Mouse (Mus musculus) forebrain, embryonic 11.5 days (tissue): ENCODE results near the gene Ghrh. TPM values are rescaled to one million over a fixed set of nuclear protein-coding genes. Genes with fewer than 3 reads are reported as not detected.
"Not testable (repeated sequence)": the region's sequence is repeated elsewhere in the genome, so short reads cannot be mapped to it uniquely, and the experiment has no call there.

Source experiments
- ATAC-seq: fragments of 200-750 bp; cut with Nextera tagmentation; replicated peaks from 2 replicates; pipeline ENCODE4 v1.8.0; 2017; ENCODE audit warnings: moderate TSS enrichment; ENCODE audit not compliant: low FRiP score
- DNase-seq: peaks from one replicate; pipeline ENCODE4 v3.0.0-alpha.2; 2017; ENCODE audit warnings: low spot score
- H3K27ac ChIP-seq: fragments of 300-500 bp; sonication (generic); 2 replicates; pipeline ENCODE4 v1.5.1; 2014; ENCODE audit warnings: low read depth, low read length
- H3K27me3 ChIP-seq: fragments of 300-500 bp; sonication (generic); 2 replicates; pipeline ENCODE4 v1.6.1; 2014; ENCODE audit warnings: mild to moderate bottlenecking, low read length, mixed read lengths; ENCODE audit not compliant: control insufficient read depth, insufficient read depth
- H3K36me3 ChIP-seq: fragments of 300-500 bp; sonication (generic); 2 replicates; pipeline ENCODE4 v1.6.1; 2014; ENCODE audit warnings: mild to moderate bottlenecking, low read length, moderate library complexity, mixed read lengths; ENCODE audit not compliant: control insufficient read depth, insufficient read depth
- H3K4me1 ChIP-seq: fragments of 300-500 bp; sonication (generic); replicated peaks from 2 replicates; pipeline ENCODE4 v1.6.1; 2014; ENCODE audit warnings: low read length, mixed read lengths; ENCODE audit not compliant: control insufficient read depth, insufficient read depth
- H3K4me2 ChIP-seq: fragments of 300-500 bp; sonication (generic); 2 replicates; pipeline ENCODE4 v1.6.1; 2014; ENCODE audit warnings: low read depth, mild to moderate bottlenecking, low read length, moderate library complexity, mixed read lengths; ENCODE audit not compliant: severe bottlenecking
- H3K4me3 ChIP-seq: fragments of 300-500 bp; sonication (generic); 2 replicates; pipeline ENCODE4 v1.5.1; 2014; ENCODE audit warnings: low read depth, low read length
- H3K9ac ChIP-seq: fragments of 300-500 bp; sonication (generic); 2 replicates; pipeline ENCODE4 v1.6.1; 2014; ENCODE audit warnings: low read length
- H3K9me3 ChIP-seq: fragments of 300-500 bp; sonication (generic); 2 replicates; pipeline ENCODE4 v1.6.1; 2016; ENCODE audit warnings: low read length, mixed read lengths; ENCODE audit not compliant: control insufficient read depth
- WGBS: fragments of 180-500 bp; shearing (Covaris S2); extraction: QIAGEN DNeasy Blood & Tissue Kit; methylation state at CpG from one replicate; pipeline ENCODE4 v1.1.7; 2014; 5-methylcytosine and 5-hydroxymethylcytosine counted together
- polyA plus RNA-seq: library from polyadenylated mRNA; unstranded; fragments of >200 nt; fragmentation: Nextera tagmentation; extraction: Ambion mirVana; gene quantifications from 2 replicates; pipeline ENCODE4 v1.2.1, GENCODE M21; 2014

Ghrh gene
- polyA plus RNA-seq, result 0.83 and 1.5 TPM in 2 replicates

DNA sequence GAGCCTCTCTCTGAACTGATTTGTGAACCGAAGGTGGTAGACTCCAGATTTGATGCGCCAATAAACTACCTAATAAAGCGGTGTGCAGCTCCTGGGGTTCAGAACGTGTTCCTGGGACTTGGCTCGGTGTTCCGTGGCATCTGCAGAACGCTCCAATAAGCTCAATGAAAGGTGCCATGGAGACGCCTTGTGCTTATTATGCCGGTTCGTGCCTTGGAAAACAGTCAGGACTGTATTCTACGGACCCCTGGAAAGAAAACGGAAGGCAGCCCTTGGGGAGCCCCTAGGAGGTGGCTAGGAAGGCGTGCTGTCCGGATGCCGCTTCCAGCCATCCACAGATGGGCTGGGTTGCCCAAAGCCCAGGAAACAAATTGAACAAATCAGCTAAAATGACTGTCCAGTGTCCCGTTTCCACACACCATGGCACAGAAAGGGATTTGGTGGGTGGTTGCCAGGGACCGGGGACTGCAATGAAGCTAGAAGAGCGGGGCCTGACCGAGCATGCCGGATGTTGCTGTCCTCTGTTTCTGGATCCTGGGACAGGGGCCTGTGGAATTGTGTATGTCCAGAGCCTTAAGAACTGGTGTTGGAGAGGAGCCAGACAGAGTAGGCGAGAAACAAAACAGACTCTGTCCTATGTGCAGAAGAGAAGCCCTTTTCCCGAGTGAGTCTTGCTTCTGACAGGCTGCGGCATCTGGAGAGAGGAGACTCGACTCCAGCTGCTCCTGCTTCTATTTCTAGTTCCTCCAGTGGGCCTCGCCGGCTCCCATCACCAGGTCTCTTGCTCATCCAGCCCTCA lies at the start of gene Ghrh:
Ghrh (minus strand) TSS at position 146 of the 799 bp plus-strand sequence.
- 70% methylated on average over 26 of the region's 26 CpGs for WGBS
- no peaks in the 10 kb centered on the region for H3K27me3 ChIP-seq
- H3K27ac ChIP-seq, result peak within 1 kb of the TSS; percentile 68
- H3K4me2 ChIP-seq, result no peak within 1 kb of the TSS
- no peak within 1 kb of the TSS for H3K4me3 ChIP-seq
- no peak for ATAC-seq
- H3K9ac ChIP-seq, result peak within 1 kb of the TSS; percentile 37
- peaks cover 8% of the 10 kb centered on the region; the same call in 1 of the 2 replicates for H3K4me1 ChIP-seq
- no peaks in the 10 kb centered on the region for H3K36me3 ChIP-seq
- H3K9me3 ChIP-seq, result no peaks in the 10 kb centered on the region
- peak; percentile 54 for DNase-seq

DNA sequence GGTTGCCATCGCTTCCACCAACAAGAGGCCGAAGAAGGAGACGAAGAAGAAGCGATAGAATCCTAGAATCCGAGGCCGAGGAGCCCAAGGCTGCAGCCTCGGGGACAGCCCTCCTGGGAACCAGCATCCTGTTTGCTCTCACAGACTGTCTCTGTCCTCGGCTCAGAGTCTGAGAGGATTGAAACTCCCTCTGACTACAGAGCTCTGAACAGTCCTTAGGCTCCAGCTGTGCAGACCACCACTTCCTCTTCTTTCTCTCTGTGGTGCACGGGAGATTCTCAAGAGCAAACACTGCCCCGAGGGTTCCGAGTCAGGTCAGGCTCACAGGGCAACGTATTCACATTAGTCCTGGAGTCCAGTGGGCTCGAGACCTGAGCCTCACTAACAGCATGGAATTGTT lies 48.7 kb upstream of the Ghrh start:
- Histone ChIP-seq H3K4me1 (no peaks in the 10 kb centered on the region; the same call in 1 of the 2 replicates), H3K27me3 (no peaks in the 10 kb centered on the region), H3K27ac (no peak overlapping the region), H3K36me3 (peaks cover 2% of the 10 kb centered on the region; the same call in 1 of the 2 replicates), H3K4me2 (no peak overlapping the region), H3K9ac (no peak overlapping the region), H3K4me3 (no peak overlapping the region), H3K9me3 (no peaks in the 10 kb centered on the region; the same call in 1 of the 2 replicates)
- DNase-seq (peak; percentile 51), ATAC-seq (no peak)
- 60% methylated on average over 13 of the region's 13 CpGs for WGBS

DNA sequence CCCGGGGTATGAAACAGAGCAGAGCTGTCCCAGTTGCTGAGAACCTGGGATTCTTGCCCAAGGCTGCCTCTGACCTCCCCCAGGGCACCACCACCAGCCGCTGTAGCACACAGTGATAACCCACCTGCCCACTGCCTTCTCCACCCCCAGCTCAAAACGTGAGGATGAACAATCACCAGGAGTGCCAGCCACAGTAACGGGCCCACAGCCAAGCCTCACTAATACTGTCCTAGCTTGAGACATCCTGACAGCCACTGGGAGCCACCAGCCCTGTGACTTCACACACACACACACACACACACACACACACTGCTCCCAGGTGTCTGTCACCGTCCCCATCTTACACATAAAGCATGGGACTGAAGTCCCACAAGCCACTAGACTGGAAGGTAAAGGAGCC lies 48.1 kb upstream of the Ghrh start:
- H3K4me1 ChIP-seq, result no peaks in the 10 kb centered on the region; the same call in 1 of the 2 replicates
- no peak overlapping the region for H3K27ac ChIP-seq
- H3K9ac ChIP-seq, result no peak overlapping the region
- DNase-seq (peak; percentile 42), ATAC-seq (no peak)
- H3K9me3 ChIP-seq, result no peaks in the 10 kb centered on the region; the same call in 1 of the 2 replicates
- H3K27me3 ChIP-seq, result no peaks in the 10 kb centered on the region
- peaks cover 2% of the 10 kb centered on the region; the same call in 1 of the 2 replicates for H3K36me3 ChIP-seq
- no peak overlapping the region for H3K4me2 ChIP-seq
- WGBS, result 73% methylated on average over 5 of the region's 5 CpGs
- no peak overlapping the region for H3K4me3 ChIP-seq

DNA sequence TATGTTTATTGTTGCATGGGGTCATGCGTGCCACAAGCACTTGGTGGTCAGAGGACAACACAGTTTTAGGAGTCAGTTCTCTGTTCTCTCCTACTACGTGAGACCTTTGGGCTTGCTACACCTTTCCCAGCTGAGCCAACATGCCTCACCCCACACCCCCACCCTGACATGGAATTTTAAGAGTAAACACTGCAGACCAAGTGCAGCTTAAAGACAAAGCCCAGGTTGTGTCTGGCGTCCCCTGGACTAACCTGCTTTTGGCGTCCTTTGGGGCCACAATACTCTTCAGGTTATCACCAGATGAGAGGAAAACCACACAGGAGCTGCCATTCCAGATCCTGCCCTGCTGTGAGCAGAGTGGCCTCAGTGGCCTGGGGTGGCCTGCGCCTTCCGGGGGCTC lies 47.6 kb upstream of the Ghrh start:
- H3K36me3 ChIP-seq, result peaks cover 2% of the 10 kb centered on the region; the same call in 1 of the 2 replicates
- H3K27ac ChIP-seq, result no peak overlapping the region
- H3K9ac ChIP-seq, result no peak overlapping the region
- no peaks in the 10 kb centered on the region; the same call in 1 of the 2 replicates for H3K9me3 ChIP-seq
- no peaks in the 10 kb centered on the region; the same call in 1 of the 2 replicates for H3K4me1 ChIP-seq
- DNase-seq, result peak; percentile 44
- 80% methylated on average over 6 of the region's 6 CpGs for WGBS
- H3K4me2 ChIP-seq, result no peak overlapping the region
- no peak for ATAC-seq
- no peak overlapping the region for H3K4me3 ChIP-seq
- H3K27me3 ChIP-seq, result no peaks in the 10 kb centered on the region

DNA sequence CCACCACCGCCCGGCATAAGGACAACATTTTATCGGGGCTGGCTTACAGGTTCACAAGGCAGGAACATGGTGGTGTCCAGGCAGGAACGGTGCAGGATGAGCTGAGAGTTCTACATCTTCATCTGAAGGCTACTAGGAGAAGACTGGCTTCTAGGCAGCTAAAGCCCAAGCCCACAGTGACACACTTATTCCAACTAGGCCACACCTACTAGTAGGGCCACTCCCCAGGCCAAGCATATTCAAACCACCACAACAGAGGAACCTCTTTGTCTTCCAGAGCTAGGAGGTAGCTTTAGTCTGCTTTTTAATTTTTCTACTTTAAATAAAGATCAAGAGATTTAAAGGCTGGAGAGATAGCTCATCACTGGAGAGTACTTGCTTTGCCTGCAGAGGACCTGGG lies 46.2 kb upstream of the Ghrh start:
- 98% methylated on average over 4 of the region's 4 CpGs for WGBS
- no peaks in the 10 kb centered on the region; the same call in 1 of the 2 replicates for H3K4me1 ChIP-seq
- DNase-seq, result no peak
- peaks cover 2% of the 10 kb centered on the region; the same call in 1 of the 2 replicates for H3K36me3 ChIP-seq
- H3K4me2 ChIP-seq, result no peak overlapping the region
- no peaks in the 10 kb centered on the region; the same call in 1 of the 2 replicates for H3K9me3 ChIP-seq
- no peak overlapping the region for H3K9ac ChIP-seq
- no peaks in the 10 kb centered on the region for H3K27me3 ChIP-seq
- ATAC-seq, result no peak
- H3K4me3 ChIP-seq, result no peak overlapping the region
- H3K27ac ChIP-seq, result no peak overlapping the region

DNA sequence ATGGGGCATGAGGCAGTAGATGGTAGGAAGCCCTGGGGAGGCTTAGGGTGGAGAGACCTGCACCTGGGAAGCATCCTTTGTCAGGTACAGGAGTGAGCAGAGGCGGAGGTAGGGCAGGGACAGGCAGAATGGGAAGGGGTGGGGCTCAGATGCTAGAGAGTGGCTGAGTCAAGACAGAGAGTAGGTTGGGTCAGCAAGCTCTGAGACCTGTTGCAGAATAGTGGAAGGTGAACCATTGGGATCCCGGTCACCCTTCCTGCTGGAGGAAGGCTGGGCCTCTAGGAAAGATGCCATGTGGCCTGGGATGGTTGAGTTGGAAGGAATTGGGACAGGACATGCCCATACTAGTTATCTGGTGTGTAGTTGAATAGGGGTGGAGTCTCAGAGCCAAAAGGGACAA lies 45.0 kb upstream of the Ghrh start:
- DNase-seq (no peak), ATAC-seq (no peak)
- Histone ChIP-seq H3K27ac (no peak overlapping the region), H3K9ac (no peak overlapping the region), H3K4me3 (no peak overlapping the region), H3K9me3 (no peaks in the 10 kb centered on the region), H3K36me3 (no peaks in the 10 kb centered on the region), H3K4me2 (no peak overlapping the region), H3K4me1 (no peaks in the 10 kb centered on the region; the same call in 1 of the 2 replicates), H3K27me3 (no peaks in the 10 kb centered on the region)
- 90% methylated on average over 2 of the region's 2 CpGs for WGBS

DNA sequence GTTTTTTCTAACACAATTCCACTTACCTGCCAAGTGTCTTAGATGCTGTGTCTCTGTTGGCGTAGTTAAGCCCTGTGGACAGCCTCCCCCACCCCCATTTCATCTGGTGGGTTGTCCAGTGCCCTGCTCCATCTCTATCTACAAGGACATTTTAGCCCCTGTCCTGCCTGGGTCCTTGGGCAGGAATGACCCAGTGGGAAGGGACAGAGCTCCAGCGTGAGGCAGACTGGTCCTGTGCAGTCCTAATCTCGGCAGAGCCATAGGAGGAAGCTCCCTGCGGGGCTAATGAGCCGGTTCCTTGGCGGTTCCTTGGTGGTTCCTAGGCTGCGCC lies 42.2 kb upstream of the Ghrh start:
- Histone ChIP-seq H3K27ac (no peak overlapping the region), H3K4me2 (no peak overlapping the region), H3K9me3 (no peaks in the 10 kb centered on the region), H3K4me3 (no peak overlapping the region), H3K9ac (no peak overlapping the region), H3K36me3 (no peaks in the 10 kb centered on the region), H3K27me3 (no peaks in the 10 kb centered on the region), H3K4me1 (no peaks in the 10 kb centered on the region)
- ATAC-seq (no peak), DNase-seq (no peak)
- 87% methylated on average over 7 of the region's 7 CpGs for WGBS

DNA sequence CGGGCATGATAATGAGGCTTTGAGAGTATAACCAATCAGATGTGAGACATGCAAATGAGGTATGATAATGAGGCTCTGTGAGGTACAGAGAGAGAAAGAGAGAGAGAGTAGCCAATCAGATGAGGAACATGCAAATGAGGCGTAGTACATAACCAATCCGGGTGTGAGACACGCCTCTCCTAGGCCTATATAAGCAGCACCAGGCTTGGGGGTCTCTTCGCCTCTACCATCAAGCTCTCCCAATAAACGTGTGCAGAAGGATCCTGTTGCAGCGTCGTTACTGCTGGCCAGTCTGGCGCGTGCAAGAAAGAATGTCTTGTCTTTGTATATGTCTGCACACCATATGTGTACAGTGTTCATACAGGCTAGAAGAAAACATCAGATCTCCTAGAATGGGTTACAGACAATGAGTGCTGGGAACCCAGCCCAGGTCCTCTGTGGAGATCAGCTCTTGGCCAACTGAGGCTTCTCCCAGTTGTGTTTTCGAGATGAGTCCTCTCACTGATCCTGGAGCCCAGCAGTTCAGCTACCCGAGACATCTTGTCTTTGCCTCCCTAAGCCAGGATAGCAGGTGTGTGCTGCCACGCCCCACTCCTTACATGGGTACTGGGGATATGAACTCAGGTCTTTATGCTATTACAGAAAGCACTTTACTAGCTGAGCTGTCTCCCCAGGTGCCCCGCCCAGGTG lies 41.7 kb upstream of the Ghrh start:
- not testable (repeated sequence) for H3K4me1 ChIP-seq, H3K4me3 ChIP-seq, H3K27me3 ChIP-seq, DNase-seq, H3K9me3 ChIP-seq, ATAC-seq, H3K36me3 ChIP-seq, H3K27ac ChIP-seq, H3K4me2 ChIP-seq, H3K9ac ChIP-seq
- 94% methylated on average over 14 of the region's 14 CpGs for WGBS
